In the genomic region with DNA sequence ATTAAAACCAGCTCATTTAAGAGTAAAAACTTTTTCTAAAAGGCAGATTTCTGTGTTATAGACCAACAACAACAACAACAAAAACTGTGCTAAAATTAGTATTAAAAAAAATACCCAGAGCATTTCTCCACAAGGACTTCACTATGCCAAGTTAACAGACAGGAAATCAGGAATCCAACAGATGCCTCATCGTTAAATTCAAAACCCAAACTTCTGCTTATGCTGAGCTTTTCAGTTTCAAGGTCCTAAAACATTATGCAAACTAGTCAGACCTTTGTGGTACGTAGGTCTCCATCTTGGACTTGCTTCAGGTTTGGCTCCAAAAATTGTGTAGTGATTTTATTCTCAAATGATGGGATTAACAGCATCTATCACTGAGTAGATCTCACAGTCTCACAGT, we compare ENCODE assay signal across 21 mouse cellular contexts. TPM values are rescaled to one million over a fixed set of nuclear protein-coding genes. Genes with fewer than 3 reads are reported as not detected.
"Had no signal": no experiment of that assay in that cellular context is flagged by ENCODE, and none has a peak within 500 bp of the region (broad histone marks: within the 10 kb centered on the region; RNA-seq: fewer than 3 reads in every experiment).

No protein-coding gene starts in this region.

- H3K27me3 ChIP-seq: liver, embryonic 15.5 days; midbrain, embryonic 13.5 days had no signal

- H3K36me3 ChIP-seq: limb, embryonic 10.5 days; liver, embryonic 15.5 days; midbrain, embryonic 13.5 days had no signal

- H3K4me3 ChIP-seq: layer of hippocampus, adult 2 months; limb, embryonic 10.5 days; liver, embryonic 15.5 days; midbrain, embryonic 13.5 days had no signal

- H3K4me1 ChIP-seq: liver, embryonic 15.5 days; midbrain, embryonic 13.5 days had no signal

- H3K27ac ChIP-seq: kidney, postnatal 0 days; limb, embryonic 10.5 days; liver, embryonic 15.5 days; macrophage; midbrain, embryonic 13.5 days; stomach, postnatal 0 days had no signal

- DNase-seq: kidney, adult 11 months; kidney, adult 9 months; kidney, postnatal 4 days; lung, embryonic 14.5 days; lung, postnatal 10 days; right cerebral cortex, adult 18-20 months; right cerebral cortex, postnatal 25 days had no signal

- ATAC-seq: midbrain, embryonic 13.5 days had no signal

RNA-seq across cellular contexts. Expression of gene Msgn1, which starts 6.8 kb away (rescaled TPM):
- total RNA-seq: layer of hippocampus, adult 2 months; layer of hippocampus, postnatal 14 days; left cerebral cortex, adult 18-20 months; left cerebral cortex, postnatal 10 days; midbrain, postnatal 0 days had no signal
- polyA plus RNA-seq: kidney, postnatal 0 days; limb, embryonic 10.5 days; liver, embryonic 11.5 days; liver, embryonic 15.5 days; lung, embryonic 14.5 days; macrophage; midbrain, embryonic 13.5 days; midbrain, postnatal 0 days; neural tube, embryonic 14.5 days; small intestine, adult 2 months; stomach, postnatal 0 days had no signal
